Mouse (Mus musculus) heart, embryonic 16.5 days (tissue): ENCODE results near the gene Ip6k2. TPM values are rescaled to one million over a fixed set of nuclear protein-coding genes. Genes with fewer than 3 reads are reported as not detected.

Experiments
- ATAC-seq: fragments of 200-750 bp; cut with Nextera tagmentation; replicated peaks from 2 replicates; pipeline ENCODE4 v1.8.0; 2017; ENCODE audit warnings: moderate number of reproducible peaks; ENCODE audit not compliant: insufficient read depth, low FRiP score; ENCODE audit errors: extremely low read depth
- H3K27ac ChIP-seq: fragments of 300-500 bp; sonication (generic); 2 replicates; pipeline ENCODE4 v1.5.1; 2014; ENCODE audit warnings: mild to moderate bottlenecking, low read length, control low read depth, moderate library complexity
- H3K27me3 ChIP-seq: fragments of 300-500 bp; sonication (generic); 2 replicates; pipeline ENCODE4 v1.6.1; 2014; ENCODE audit warnings: low read length, mixed read lengths; ENCODE audit not compliant: control insufficient read depth, insufficient read depth
- H3K36me3 ChIP-seq: fragments of 300-500 bp; sonication (generic); 2 replicates; pipeline ENCODE4 v1.6.1; 2014; ENCODE audit not compliant: control insufficient read depth, insufficient read depth
- H3K4me1 ChIP-seq: fragments of 300-500 bp; sonication (generic); 2 replicates; pipeline ENCODE4 v1.6.1; 2014; ENCODE audit warnings: low read length, mixed read lengths; ENCODE audit not compliant: control insufficient read depth, insufficient read depth
- H3K4me2 ChIP-seq: fragments of 300-500 bp; sonication (generic); 2 replicates; pipeline ENCODE4 v1.6.1; 2014; ENCODE audit warnings: low read depth, mild to moderate bottlenecking, control low read depth, low read length
- H3K4me3 ChIP-seq: fragments of 300-500 bp; sonication (generic); 2 replicates; pipeline ENCODE4 v1.5.1; 2014; ENCODE audit warnings: mild to moderate bottlenecking, control low read depth, low read length
- H3K9ac ChIP-seq: fragments of 300-500 bp; sonication (generic); 2 replicates; pipeline ENCODE4 v1.6.1; 2014; ENCODE audit warnings: low read length, control low read depth
- H3K9me3 ChIP-seq: fragments of 300-500 bp; sonication (generic); replicated peaks from 2 replicates; pipeline ENCODE4 v1.6.1; 2016; ENCODE audit warnings: low read length; ENCODE audit not compliant: control insufficient read depth
- WGBS: fragments of 180-500 bp; shearing (Covaris S2); extraction: QIAGEN DNeasy Blood & Tissue Kit; methylation state at CpG from one replicate; pipeline ENCODE4 v1.1.7; 2014; 5-methylcytosine and 5-hydroxymethylcytosine counted together
- polyA plus RNA-seq: library from polyadenylated mRNA; unstranded; fragments of >200 nt; fragmentation: Nextera tagmentation; extraction: Ambion mirVana; gene quantifications from 2 replicates; pipeline ENCODE4 v1.2.1, GENCODE M21; 2015

Ip6k2 gene
- polyA plus RNA-seq, 1 experiment from 2014 or later: 27.2 TPM

DNA sequence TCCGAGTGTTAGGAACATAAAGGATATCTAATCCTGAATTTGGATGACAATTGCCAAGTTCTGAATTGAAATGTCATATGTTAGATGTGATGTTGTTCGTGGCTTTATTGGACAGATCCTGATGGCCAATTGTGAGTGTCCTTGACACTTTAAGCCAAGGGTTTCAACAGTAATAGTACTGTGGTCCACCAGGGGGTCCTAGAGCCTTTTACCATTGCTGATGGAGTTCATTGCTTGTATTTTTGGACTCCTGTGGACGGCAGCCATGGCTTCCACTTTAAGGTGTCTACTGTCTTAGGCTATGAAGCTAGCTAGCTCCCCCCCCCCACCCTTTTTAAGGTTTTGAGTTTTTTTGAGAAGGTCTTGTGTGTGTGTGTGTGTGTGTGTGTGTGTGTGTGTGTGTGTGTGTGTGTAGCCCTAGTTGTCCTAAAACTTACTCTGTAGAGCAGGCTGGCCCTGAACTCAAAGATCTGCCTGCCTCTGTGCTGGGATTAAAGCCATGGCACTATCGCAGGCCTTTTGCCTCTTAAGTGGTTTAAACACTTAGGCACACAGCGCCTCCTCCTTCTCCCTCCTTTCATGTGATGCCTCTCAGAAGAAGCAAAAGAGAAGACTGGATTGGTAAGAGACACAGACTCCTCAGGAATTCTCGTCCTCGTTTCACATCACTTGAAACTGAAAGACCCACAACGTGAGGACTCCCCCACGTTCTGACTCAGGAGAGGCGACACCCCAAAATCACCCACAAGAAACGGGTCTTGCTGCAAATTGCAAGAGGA, 31.3 kb upstream of the Ip6k2 start:
- H3K4me1 ChIP-seq: peaks cover 9% of the 10 kb centered on the region
- no peaks in the 10 kb centered on the region for H3K9me3 ChIP-seq
- H3K9ac ChIP-seq: no peak overlapping the region
- H3K36me3 ChIP-seq: no peaks in the 10 kb centered on the region
- no peak for ATAC-seq
- no peaks in the 10 kb centered on the region for H3K27me3 ChIP-seq
- no peak overlapping the region for H3K4me3 ChIP-seq
- H3K27ac ChIP-seq: no peak overlapping the region
- no peak overlapping the region for H3K4me2 ChIP-seq
- 79% methylated on average over 11 of the region's 11 CpGs for WGBS

DNA sequence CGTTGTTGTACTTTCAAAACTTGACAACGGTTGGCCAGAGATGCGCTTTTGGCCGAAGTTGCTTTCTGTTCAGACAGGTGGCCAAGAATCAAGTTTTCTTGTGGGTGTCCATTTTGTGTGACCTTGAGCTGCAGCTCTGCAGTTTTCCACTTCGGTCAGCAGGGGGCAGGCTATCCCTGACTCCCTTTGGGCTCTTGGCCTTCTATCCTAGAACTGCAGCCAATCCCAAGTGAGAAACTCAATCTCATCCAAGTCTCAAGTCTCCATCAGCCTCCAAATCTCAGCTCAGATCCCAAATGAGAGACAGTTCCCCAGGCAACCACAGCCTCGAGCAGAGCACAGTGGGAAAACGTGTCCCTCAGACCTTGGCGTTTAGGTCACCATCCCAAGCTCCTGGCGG, 30.3 kb upstream of the Ip6k2 start:
- ATAC-seq: no peak
- WGBS: 68% methylated on average over 9 of the region's 9 CpGs

DNA sequence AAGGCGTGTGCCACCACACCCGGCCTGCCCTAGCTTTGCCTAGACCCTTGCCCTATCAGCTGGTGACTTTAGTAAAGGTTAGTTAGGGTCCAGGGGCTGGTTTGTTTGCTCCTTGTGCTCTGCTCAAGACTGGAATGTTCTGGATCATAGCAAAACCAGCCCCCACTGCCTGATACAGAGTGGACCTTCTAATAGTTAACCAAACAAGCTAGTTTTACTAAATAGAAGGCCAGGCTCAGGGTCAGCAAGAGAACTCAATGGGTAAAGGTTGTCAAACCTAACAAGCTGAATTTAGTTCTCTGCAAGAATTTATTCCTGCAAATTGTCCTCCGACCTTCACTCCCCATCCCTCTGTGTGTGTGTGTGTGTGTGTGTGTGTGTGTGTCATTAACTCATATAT, 29.6 kb upstream of the Ip6k2 start:
- H3K9ac ChIP-seq: no peak overlapping the region
- no peaks in the 10 kb centered on the region for H3K27me3 ChIP-seq
- ATAC-seq: no peak
- no peak overlapping the region for H3K4me2 ChIP-seq
- H3K4me3 ChIP-seq: no peak overlapping the region
- H3K9me3 ChIP-seq: peaks cover 3% of the 10 kb centered on the region; the same call in 1 of the 2 replicates
- peaks cover 3% of the 10 kb centered on the region for H3K4me1 ChIP-seq
- 91% methylated on average over 3 of the region's 3 CpGs for WGBS
- no peak overlapping the region for H3K27ac ChIP-seq
- H3K36me3 ChIP-seq: no peaks in the 10 kb centered on the region

More for the DNA sequence above, 30.3 kb upstream of the Ip6k2 start:
- peaks cover 8% of the 10 kb centered on the region for H3K4me1 ChIP-seq
- H3K27ac ChIP-seq: no peak overlapping the region
- H3K27me3 ChIP-seq: no peaks in the 10 kb centered on the region
- no peak overlapping the region for H3K9ac ChIP-seq
- no peaks in the 10 kb centered on the region for H3K9me3 ChIP-seq
- H3K4me2 ChIP-seq: no peak overlapping the region
- H3K36me3 ChIP-seq: no peaks in the 10 kb centered on the region
- H3K4me3 ChIP-seq: no peak overlapping the region

DNA sequence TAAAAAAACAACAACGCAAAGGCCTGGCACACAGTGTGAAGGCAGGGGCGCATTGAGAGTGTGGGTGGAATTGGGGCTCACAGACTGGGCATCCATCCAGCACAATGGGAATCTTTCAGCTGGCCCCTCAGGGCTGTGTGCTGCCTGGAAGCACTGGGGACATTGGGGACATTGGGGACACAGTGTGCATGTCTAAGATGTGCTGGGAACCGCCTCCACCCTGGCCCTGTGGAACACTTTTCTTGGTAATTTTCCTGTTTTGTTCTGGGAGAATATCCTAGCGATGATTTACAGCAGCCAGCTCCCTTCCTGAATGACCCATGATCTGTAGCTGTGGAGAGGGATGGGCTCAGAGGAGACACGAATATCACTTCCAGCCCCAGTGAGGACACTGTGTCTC, 29.2 kb upstream of the Ip6k2 start:
- Histone ChIP-seq H3K4me2 (no peak overlapping the region), H3K27me3 (no peaks in the 10 kb centered on the region), H3K27ac (no peak overlapping the region), H3K4me3 (no peak overlapping the region), H3K9me3 (peaks cover 3% of the 10 kb centered on the region; the same call in 1 of the 2 replicates), H3K4me1 (no peaks in the 10 kb centered on the region; the same call in 1 of the 2 replicates), H3K36me3 (no peaks in the 10 kb centered on the region), H3K9ac (no peak overlapping the region)
- WGBS: 76% methylated on average over 5 of the region's 5 CpGs
- no peak for ATAC-seq

DNA sequence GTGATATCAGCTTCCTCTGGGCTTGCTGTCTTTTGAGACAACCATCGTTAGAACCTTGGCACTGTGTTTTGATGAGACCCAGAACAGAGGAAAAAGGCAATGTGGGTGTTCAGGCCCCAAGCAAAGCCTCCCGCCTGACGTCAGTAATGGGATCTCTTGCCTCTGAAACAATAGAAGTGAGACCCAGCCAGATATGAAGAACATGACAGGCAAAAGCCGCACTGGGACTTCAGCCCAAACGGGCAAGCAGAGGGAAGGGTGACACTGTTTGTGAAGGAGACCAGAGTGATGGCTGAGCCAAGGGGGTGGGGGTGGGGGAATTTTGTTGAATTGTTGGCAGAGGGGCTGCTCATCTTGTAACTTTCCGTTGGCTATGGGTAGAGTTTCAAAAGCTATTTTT, 26.2 kb upstream of the Ip6k2 start:
- Histone ChIP-seq H3K27ac (no peak overlapping the region), H3K4me1 (no peaks in the 10 kb centered on the region), H3K4me3 (no peak overlapping the region), H3K9ac (no peak overlapping the region), H3K36me3 (no peaks in the 10 kb centered on the region), H3K27me3 (no peaks in the 10 kb centered on the region), H3K4me2 (no peak overlapping the region), H3K9me3 (peaks cover 3% of the 10 kb centered on the region; the same call in 1 of the 2 replicates)
- WGBS: 30% methylated on average over 6 of the region's 6 CpGs
- no peak for ATAC-seq

DNA sequence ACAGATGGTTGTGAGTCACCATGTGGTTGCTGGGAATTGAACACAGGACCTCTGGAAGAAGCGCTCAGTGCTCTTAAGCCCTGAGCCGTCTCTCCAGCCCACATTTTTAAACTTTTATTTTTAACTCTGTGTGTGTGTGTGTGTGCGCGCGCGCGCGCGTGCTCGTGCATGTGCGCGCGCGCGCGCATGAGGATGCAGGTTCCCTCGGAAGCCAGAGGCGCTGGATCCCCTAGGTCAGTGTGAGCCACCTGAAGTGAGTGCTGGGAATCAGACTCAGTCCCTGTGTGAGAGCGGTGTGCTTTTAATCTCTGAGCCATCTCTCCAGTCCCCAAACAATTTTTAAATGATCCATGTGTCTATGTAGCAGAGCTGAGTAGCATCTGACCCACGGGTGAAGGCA, 24.5 kb upstream of the Ip6k2 start:
- H3K27ac ChIP-seq: no peak overlapping the region
- peaks cover 3% of the 10 kb centered on the region; the same call in 1 of the 2 replicates for H3K9me3 ChIP-seq
- H3K4me3 ChIP-seq: no peak overlapping the region
- no peak overlapping the region for H3K9ac ChIP-seq
- no peaks in the 10 kb centered on the region for H3K36me3 ChIP-seq
- H3K4me2 ChIP-seq: no peak overlapping the region
- H3K27me3 ChIP-seq: no peaks in the 10 kb centered on the region
- WGBS: 91% methylated on average over 20 of the region's 20 CpGs
- H3K4me1 ChIP-seq: no peaks in the 10 kb centered on the region
- ATAC-seq: no peak

DNA sequence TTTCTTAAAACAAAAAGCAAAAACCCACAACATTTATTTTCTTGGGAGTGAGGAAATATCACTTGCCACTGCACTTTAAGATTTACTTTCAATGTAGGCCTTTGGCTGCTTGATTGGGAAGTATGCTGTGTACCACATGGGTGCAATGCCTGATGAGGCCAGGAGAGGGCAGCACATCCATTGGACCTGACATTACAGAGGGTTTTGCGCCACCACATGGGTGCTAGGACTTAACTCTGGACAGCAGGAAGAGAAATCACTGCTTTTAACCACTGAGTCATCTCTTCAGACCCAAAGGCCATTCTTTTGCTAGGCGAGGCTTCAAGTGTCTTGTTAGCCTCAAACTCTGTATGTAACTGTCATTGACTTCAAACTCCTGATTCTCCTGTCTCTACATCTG, 23.8 kb upstream of the Ip6k2 start:
- Histone ChIP-seq H3K4me1 (no peaks in the 10 kb centered on the region), H3K4me3 (no peak overlapping the region), H3K4me2 (no peak overlapping the region), H3K27ac (no peak overlapping the region), H3K27me3 (no peaks in the 10 kb centered on the region), H3K36me3 (no peaks in the 10 kb centered on the region), H3K9me3 (peaks cover 3% of the 10 kb centered on the region; the same call in 1 of the 2 replicates), H3K9ac (no peak overlapping the region)
- ATAC-seq: no peak
- WGBS: 64% methylated on average over 2 of the region's 2 CpGs

DNA sequence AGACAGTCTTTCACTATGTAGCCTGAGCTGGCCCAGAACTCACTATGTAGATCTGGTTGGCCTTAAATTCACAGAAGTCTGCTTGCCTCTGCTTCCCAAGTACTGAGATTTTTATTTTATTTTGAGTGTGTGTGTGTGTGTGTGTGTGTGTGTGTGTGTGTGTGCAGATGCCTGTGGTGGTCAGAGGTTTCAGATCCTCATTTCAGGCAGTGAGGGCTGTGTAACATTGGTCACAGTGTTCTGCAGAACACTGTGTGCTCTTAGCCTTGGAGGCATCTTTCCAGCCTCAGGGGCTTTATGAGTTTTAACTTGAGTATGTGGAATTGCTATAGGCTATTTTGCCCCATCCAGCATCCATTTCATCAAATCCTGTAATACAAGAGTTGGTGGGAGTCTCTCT, 22.0 kb upstream of the Ip6k2 start:
- no peak overlapping the region for H3K4me2 ChIP-seq
- H3K9ac ChIP-seq: no peak overlapping the region
- no peaks in the 10 kb centered on the region for H3K27me3 ChIP-seq
- ATAC-seq: no peak
- H3K9me3 ChIP-seq: peaks cover 3% of the 10 kb centered on the region; the same call in 1 of the 2 replicates
- H3K36me3 ChIP-seq: no peaks in the 10 kb centered on the region
- no peak overlapping the region for H3K4me3 ChIP-seq
- H3K4me1 ChIP-seq: no peaks in the 10 kb centered on the region
- no peak overlapping the region for H3K27ac ChIP-seq

DNA sequence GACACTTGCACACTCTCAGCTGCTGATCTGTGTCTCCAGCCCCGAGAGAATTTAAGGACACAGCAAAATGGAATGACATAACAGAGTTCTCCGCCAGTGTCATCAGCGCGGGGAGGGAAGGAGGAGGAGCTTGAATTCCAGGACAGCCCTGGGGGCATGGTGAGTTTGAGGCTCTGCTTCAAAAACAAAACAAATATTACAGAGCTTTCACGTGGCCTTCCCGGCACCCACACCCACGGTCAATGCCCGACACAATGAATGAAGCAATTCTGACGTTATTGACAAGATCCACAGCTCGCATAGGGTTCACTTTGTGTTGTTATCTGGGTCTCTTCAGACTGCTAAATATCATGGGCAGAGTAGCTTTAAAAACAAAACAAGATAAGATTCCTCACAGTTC, 18.6 kb upstream of the Ip6k2 start:
- Histone ChIP-seq H3K9me3 (no peaks in the 10 kb centered on the region), H3K36me3 (no peaks in the 10 kb centered on the region), H3K27me3 (no peaks in the 10 kb centered on the region), H3K27ac (no peak overlapping the region), H3K9ac (no peak overlapping the region), H3K4me3 (no peak overlapping the region), H3K4me1 (no peaks in the 10 kb centered on the region), H3K4me2 (no peak overlapping the region)
- no peak for ATAC-seq
- WGBS: 57% methylated on average over 10 of the region's 10 CpGs
